Mouse (Mus musculus) heart, adult 2 months (tissue): Measurements from ENCODE around the gene Arrb1. TPM values are rescaled to one million over a fixed set of nuclear protein-coding genes. Genes with fewer than 3 reads are reported as not detected.

Experiments used
- DNase-seq, 2 experiments: peaks; one replicate each; pipeline ENCODE4 v3.0.0; 2021
- H3K27ac ChIP-seq: fragments of 200-600 bp; 2 replicates; pipeline ENCODE4 v1.8.1; 2022
- H3K27me3 ChIP-seq: fragments of 200-500 bp; 2 replicates; pipeline ENCODE4 v1.6.1; 2012; ENCODE audit warnings: mild to moderate bottlenecking, low read length, inconsistent platforms, mixed read lengths; ENCODE audit not compliant: control insufficient read depth, insufficient read depth
- H3K36me3 ChIP-seq: fragments of 200-500 bp; 2 replicates; pipeline ENCODE4 v1.6.1; 2012; ENCODE audit warnings: low read length, inconsistent platforms; ENCODE audit not compliant: control insufficient read depth, insufficient read depth
- H3K4me1 ChIP-seq: fragments of 200-500 bp; 2 replicates; pipeline ENCODE4 v1.6.1; 2011; ENCODE audit warnings: low read length; ENCODE audit not compliant: control insufficient read depth, insufficient read depth
- H3K4me3 ChIP-seq: fragments of 200-600 bp; 2 replicates; pipeline ENCODE4 v1.8.1; 2022
- H3K79me2 ChIP-seq: fragments of 200-500 bp; replicated peaks from 2 replicates; pipeline ENCODE4 v1.6.1; 2012; ENCODE audit warnings: mild to moderate bottlenecking, inconsistent platforms, low read length, moderate library complexity, mixed read lengths; ENCODE audit not compliant: control insufficient read depth, insufficient read depth
- H3K9ac ChIP-seq: fragments of 200-500 bp; 2 replicates; pipeline ENCODE4 v1.6.1; 2012; ENCODE audit warnings: low read depth, mild to moderate bottlenecking, control low read depth, inconsistent platforms, low read length, mixed read lengths
- CTCF ChIP-seq: fragments of 200-600 bp; IDR thresholded peaks from 2 replicates; pipeline ENCODE4 v1.8.1; 2022; ENCODE audit warnings: antibody characterized with exemption, mild to moderate bottlenecking, moderate library complexity
- EP300 ChIP-seq: fragments of 200-500 bp; IDR thresholded peaks from 2 replicates; pipeline ENCODE4 v1.6.1; 2011; ENCODE audit warnings: low read depth, low read length, control low read depth; ENCODE audit not compliant: insufficient read depth
- POLR2A ChIP-seq: fragments of 200-500 bp; IDR thresholded peaks from 2 replicates; pipeline ENCODE4 v1.6.1; 2011; ENCODE audit warnings: mild to moderate bottlenecking, low read depth, low read length, control low read depth; ENCODE audit not compliant: insufficient read depth
- WGBS: fragments of 180-500 bp; shearing (Covaris S2); methylation state at CpG from one replicate; pipeline ENCODE4 v1.1.7; 2018; 5-methylcytosine and 5-hydroxymethylcytosine counted together
- intact Hi-C: fragments of 180-260 bp; cut with DNase I; formaldehyde crosslinking; loops from one replicate; pipeline ENCODE4 v1.15.1; 2025
- long read RNA-seq: library from polyadenylated mRNA; stranded (forward); transcript quantifications from one replicate; pipeline ENCODE4 v2.0.0, GENCODE M21; 2021
- polyA plus RNA-seq: library from polyadenylated mRNA; depleted of rRNA; stranded (reverse); fragments of >200 nt; gene quantifications from 2 replicates; pipeline ENCODE4 v1.2.3, GENCODE M21; 2012; rRNA removed
- total RNA-seq, 2 experiments: library from RNA; stranded (reverse); gene quantifications; 2 replicates each; pipeline ENCODE4 v1.2.3; 2021

Arrb1 gene
- total RNA-seq (10 to 100 TPM; 15.6 to 22.4 TPM), polyA plus RNA-seq (16.1 and 22.5 TPM in 2 replicates)
- long read RNA-seq, partial matches to known transcripts: 0 of 5 reads
- long read RNA-seq, other reads (novel, unspliced or antisense): 5 of 5 reads

DNA sequence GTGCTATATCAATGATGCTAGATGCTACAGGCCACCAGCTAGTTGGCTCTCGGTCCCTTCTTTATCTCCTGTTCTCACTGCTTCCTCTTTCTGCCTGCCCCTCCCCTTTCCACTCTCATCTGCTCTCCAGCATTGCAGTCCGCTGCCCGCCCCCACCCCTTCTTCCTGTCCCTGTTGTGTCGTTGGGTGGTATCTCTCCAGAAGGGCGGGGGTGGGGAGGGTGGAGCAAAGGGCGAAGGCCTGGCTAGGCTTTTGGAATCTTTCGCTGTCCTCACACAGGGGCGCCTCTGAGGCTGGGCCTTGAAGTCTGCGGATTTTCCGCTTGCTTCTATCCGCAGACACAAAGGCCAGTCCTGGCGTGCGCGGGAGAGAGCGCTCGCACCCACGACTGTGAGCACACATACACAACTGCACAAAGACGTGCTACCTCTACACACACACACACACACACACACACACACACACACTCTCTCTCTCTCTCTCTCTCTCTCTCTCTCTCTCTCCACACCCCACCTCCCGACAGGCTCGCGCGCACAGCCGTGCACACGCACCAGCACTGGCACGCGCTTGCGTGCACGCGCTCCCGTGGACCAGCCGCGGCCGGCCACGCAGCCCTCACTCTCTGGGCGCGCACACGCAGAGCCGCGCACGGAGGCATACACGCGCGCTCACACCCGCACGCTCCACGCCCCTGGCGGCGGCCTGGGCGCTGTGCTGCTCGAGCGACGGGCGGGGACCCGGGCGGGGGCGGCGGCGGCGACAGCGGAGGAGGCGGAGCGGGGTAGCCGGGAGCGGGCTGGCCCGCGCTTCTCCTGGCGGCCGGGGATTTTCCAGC is at the start of gene Arrb1:
Gene Arrb1 (plus strand): TSS at position 566 of the 835 bp plus-strand sequence.
- H3K36me3 ChIP-seq: no peaks in the 10 kb centered on the region
- peak; percentile 58; the same call in 1 of the 2 replicates for TF ChIP-seq POLR2A
- 0 out of 2 replicates have a peak, but pooled peaks have one; percentile 5 for TF ChIP-seq EP300
- TF ChIP-seq CTCF: peak; percentile 76
- H3K27ac ChIP-seq: peak within 1 kb of the TSS; percentile 91
- no peaks in the 10 kb centered on the region for H3K79me2 ChIP-seq
- intact Hi-C loops: loop anchor here (5.0 kb wide), 1 partner anchor 33 kb away; no protein-coding TSS in a partner anchor
- H3K4me3 ChIP-seq: peak within 1 kb of the TSS; percentile 86
- under 1% methylated on average over 68 of the region's 68 CpGs for WGBS
- DNase-seq: peak; percentile 90 to 91
- no peaks in the 10 kb centered on the region for H3K27me3 ChIP-seq
- H3K4me1 ChIP-seq: peaks cover 17% of the 10 kb centered on the region
- H3K9ac ChIP-seq: peak within 1 kb of the TSS; percentile 96

DNA sequence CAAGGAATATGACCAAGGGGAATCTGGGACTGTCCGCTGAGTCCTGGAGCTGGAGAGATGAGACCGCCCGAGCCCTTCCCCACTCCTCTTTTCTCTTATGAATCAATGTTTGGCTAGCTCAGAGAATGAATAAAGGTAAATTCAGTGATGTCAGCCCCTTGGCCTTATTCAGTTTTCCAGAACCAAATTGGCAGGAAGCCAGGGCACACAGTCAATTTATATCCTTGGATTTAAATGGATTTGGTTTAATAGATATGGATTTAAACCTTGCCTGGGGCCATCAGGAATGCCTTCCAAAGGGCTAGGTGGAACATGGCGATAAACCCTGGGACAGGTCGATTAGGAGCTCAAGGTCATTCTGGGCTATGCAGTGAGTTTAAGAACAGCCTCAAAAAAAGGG is 45.6 kb upstream of the Arrb1 start:
- H3K9ac ChIP-seq: no peak overlapping the region
- no peak for DNase-seq
- no peaks in the 10 kb centered on the region for H3K27me3 ChIP-seq
- no peaks in the 10 kb centered on the region for H3K4me1 ChIP-seq
- intact Hi-C loops: no loop called here
- H3K36me3 ChIP-seq: no peaks in the 10 kb centered on the region
- no peaks in the 10 kb centered on the region for H3K79me2 ChIP-seq
- 76% methylated on average over 5 of the region's 5 CpGs for WGBS
- no peak overlapping the region for H3K4me3 ChIP-seq
- no peak for TF ChIP-seq POLR2A
- no peak for TF ChIP-seq CTCF
- H3K27ac ChIP-seq: no peak overlapping the region

DNA sequence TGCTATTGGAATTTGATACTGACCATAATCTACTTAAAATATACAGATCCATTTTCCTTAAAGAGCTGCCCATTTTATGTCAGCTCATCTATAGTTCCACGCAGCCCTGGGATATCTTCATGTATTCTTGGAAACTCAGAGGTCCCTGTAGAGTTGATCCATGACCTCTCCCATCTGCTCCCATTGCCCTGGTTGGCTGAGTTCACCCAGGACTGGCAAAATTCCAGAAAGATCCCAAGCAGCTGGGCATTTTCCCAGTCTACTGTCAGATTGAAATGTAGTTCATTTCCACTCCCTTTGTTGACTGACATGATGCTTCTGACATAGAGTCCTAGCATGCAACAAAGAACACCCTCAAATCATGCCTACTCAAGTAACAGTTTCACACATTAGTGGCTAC is 36.1 kb upstream of the Arrb1 start:
- 39% methylated on average over 1 of the region's 1 CpGs for WGBS
- H3K79me2 ChIP-seq: no peaks in the 10 kb centered on the region
- no peaks in the 10 kb centered on the region for H3K36me3 ChIP-seq
- H3K9ac ChIP-seq: no peak overlapping the region
- H3K27me3 ChIP-seq: no peaks in the 10 kb centered on the region
- intact Hi-C loops: no loop called here
- no peak overlapping the region for H3K27ac ChIP-seq
- no peak overlapping the region for H3K4me3 ChIP-seq
- no peak for TF ChIP-seq CTCF
- H3K4me1 ChIP-seq: no peaks in the 10 kb centered on the region
- no peak for DNase-seq

GRCm38 (mm10) chr7:99500201-99500600 is 35.1 kb upstream of the Arrb1 start:
- H3K9ac ChIP-seq: no peak overlapping the region
- DNase-seq: peak; percentile 80 to 86
- no peaks in the 10 kb centered on the region for H3K4me1 ChIP-seq
- no peaks in the 10 kb centered on the region for H3K36me3 ChIP-seq
- H3K4me3 ChIP-seq: no peak overlapping the region
- 2% methylated on average over 8 of the region's 8 CpGs for WGBS
- H3K27ac ChIP-seq: no peak overlapping the region
- intact Hi-C loops: loop anchor here (1.0 to 5.0 kb wide), 3 partner anchors 37 to 90 kb away; partner anchors contain the start of gene Arrb1
- no peaks in the 10 kb centered on the region for H3K79me2 ChIP-seq
- no peaks in the 10 kb centered on the region for H3K27me3 ChIP-seq
- TF ChIP-seq POLR2A (no peak), CTCF (peak; percentile 99), EP300 (peak; percentile 91)

DNA sequence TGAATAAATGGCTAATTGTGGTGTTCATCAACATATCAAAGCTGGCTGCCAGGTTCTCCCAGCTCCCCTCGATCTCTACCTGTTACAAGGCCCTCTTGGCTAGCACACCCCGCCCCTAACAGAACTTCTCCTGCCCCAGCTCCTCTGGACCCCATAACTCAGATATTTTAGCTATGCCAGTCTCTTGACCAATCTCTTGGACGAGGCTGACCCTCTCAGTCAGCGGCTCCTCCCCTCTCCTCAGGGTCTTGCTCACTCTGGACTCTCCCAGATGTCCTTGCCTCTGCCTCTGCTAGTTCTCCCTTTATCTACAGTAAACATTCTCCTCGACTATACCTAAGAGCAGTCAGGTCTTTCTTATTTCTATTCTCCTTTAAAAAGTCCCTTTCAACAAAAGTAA is 34.6 kb upstream of the Arrb1 start:
- no peaks in the 10 kb centered on the region for H3K27me3 ChIP-seq
- H3K4me1 ChIP-seq: no peaks in the 10 kb centered on the region
- DNase-seq: no peak
- H3K79me2 ChIP-seq: no peaks in the 10 kb centered on the region
- intact Hi-C loops: loop anchor here (1.0 to 5.0 kb wide), 3 partner anchors 37 to 90 kb away; partner anchors contain the start of gene Arrb1
- no peak overlapping the region for H3K9ac ChIP-seq
- WGBS: 55% methylated on average over 5 of the region's 5 CpGs
- no peak overlapping the region for H3K4me3 ChIP-seq
- TF ChIP-seq CTCF (no peak), POLR2A (no peak), EP300 (no peak)
- no peak overlapping the region for H3K27ac ChIP-seq
- H3K36me3 ChIP-seq: no peaks in the 10 kb centered on the region

DNA sequence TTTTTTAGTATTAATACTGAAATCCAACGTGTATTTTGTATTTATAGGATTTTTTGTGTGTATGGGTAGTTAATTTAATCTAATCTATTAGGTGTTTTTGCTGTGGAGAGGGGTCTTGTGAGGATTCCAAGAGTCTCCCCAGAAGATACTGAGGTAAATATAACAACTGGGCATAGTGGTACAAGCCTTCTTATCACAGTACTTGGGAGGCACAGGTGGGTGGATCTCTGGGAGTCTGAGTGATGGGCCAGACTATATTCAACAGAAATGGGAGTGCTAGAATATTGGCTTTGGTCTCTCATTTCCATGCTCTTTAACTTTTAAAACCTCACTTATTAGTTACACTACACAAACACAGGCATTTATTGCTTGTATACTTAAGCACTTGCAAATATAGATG is 34.1 kb upstream of the Arrb1 start:
- Histone ChIP-seq H3K9ac (no peak overlapping the region), H3K27me3 (no peaks in the 10 kb centered on the region), H3K4me3 (no peak overlapping the region), H3K36me3 (no peaks in the 10 kb centered on the region), H3K27ac (no peak overlapping the region), H3K4me1 (no peaks in the 10 kb centered on the region), H3K79me2 (no peaks in the 10 kb centered on the region)
- 47% methylated on average over 1 of the region's 1 CpGs for WGBS
- intact Hi-C loops: loop anchor here (5.0 kb wide), 1 partner anchor 36 kb away; the partner anchor contains the start of gene Arrb1
- TF ChIP-seq CTCF (no peak), POLR2A (no peak), EP300 (no peak)
- DNase-seq: no peak
